Mouse (Mus musculus): Measurements from ENCODE around the gene Casq2. TPM values are rescaled to one million over a fixed set of nuclear protein-coding genes. Genes with fewer than 3 reads are reported as not detected.

Casq2 gene
- polyA plus RNA-seq, 1 experiment from 2014 or later = 15.5 TPM

- H3K27ac ChIP-seq (ENCODE audit: low read length) = no peak overlapping the region
- ATAC-seq (ENCODE audit: low read depth) = no peak
- no peak overlapping the region for H3K4me2 ChIP-seq (ENCODE audit: low read depth, low read length)
- no peak overlapping the region for H3K4me3 ChIP-seq (ENCODE audit: low read length)
- no peaks in the 10 kb centered on the region for H3K4me1 ChIP-seq (replicated peaks; ENCODE audit: control insufficient read depth, insufficient read depth, low read length)
- H3K27me3 ChIP-seq (ENCODE audit: control insufficient read depth, insufficient read depth, low read depth, low read length) = no peaks in the 10 kb centered on the region
- 74% methylated on average over 5 of the region's 5 CpGs for whole genome bisulfite sequencing
- H3K9ac ChIP-seq (ENCODE audit: low read length) = no peak overlapping the region
- H3K36me3 ChIP-seq (ENCODE audit: control insufficient read depth, insufficient read depth, low read length) = no peaks in the 10 kb centered on the region
- H3K9me3 ChIP-seq (ENCODE audit: control insufficient read depth, low read length) = no peaks in the 10 kb centered on the region
Measured at GRCm38 (mm10) chr3:102069686-102070085, 16.5 kb upstream of the Casq2 start.

GRCm38 (mm10) chr3:102070360-102070759 lies 15.9 kb upstream of the Casq2 start:
- Histone ChIP-seq H3K4me2 (ENCODE audit: low read depth, low read length) (no peak overlapping the region), H3K9me3 (ENCODE audit: control insufficient read depth, low read length) (no peaks in the 10 kb centered on the region), H3K4me1 (replicated peaks; ENCODE audit: control insufficient read depth, insufficient read depth, low read length) (no peaks in the 10 kb centered on the region), H3K27ac (ENCODE audit: low read length) (no peak overlapping the region), H3K9ac (ENCODE audit: low read length) (no peak overlapping the region), H3K27me3 (ENCODE audit: control insufficient read depth, insufficient read depth, low read depth, low read length) (no peaks in the 10 kb centered on the region), H3K36me3 (ENCODE audit: control insufficient read depth, insufficient read depth, low read length) (no peaks in the 10 kb centered on the region), H3K4me3 (ENCODE audit: low read length) (no peak overlapping the region)
- no peak for ATAC-seq (ENCODE audit: low read depth)
- 86% methylated on average over 7 of the region's 7 CpGs for WGBS

- Histone ChIP-seq H3K9ac (ENCODE audit: low read length) (no peak overlapping the region), H3K27ac (ENCODE audit: low read length) (no peak overlapping the region), H3K4me3 (ENCODE audit: low read length) (no peak overlapping the region), H3K9me3 (ENCODE audit: control insufficient read depth, low read length) (no peaks in the 10 kb centered on the region), H3K4me1 (replicated peaks; ENCODE audit: control insufficient read depth, insufficient read depth, low read length) (no peaks in the 10 kb centered on the region), H3K36me3 (ENCODE audit: control insufficient read depth, insufficient read depth, low read length) (no peaks in the 10 kb centered on the region), H3K4me2 (ENCODE audit: low read depth, low read length) (no peak overlapping the region), H3K27me3 (ENCODE audit: control insufficient read depth, insufficient read depth, low read depth, low read length) (no peaks in the 10 kb centered on the region)
- ATAC-seq (ENCODE audit: low read depth) = no peak
- WGBS = 97% methylated on average over 3 of the region's 3 CpGs
Measured at GRCm38 (mm10) chr3:102071016-102071415, 15.2 kb upstream of the Casq2 start.

- Histone ChIP-seq H3K4me3 (ENCODE audit: low read length) (no peak overlapping the region), H3K27me3 (ENCODE audit: control insufficient read depth, insufficient read depth, low read depth, low read length) (no peaks in the 10 kb centered on the region), H3K36me3 (ENCODE audit: control insufficient read depth, insufficient read depth, low read length) (no peaks in the 10 kb centered on the region), H3K4me2 (ENCODE audit: low read depth, low read length) (no peak overlapping the region), H3K27ac (ENCODE audit: low read length) (no peak overlapping the region), H3K9me3 (ENCODE audit: control insufficient read depth, low read length) (no peaks in the 10 kb centered on the region), H3K9ac (ENCODE audit: low read length) (no peak overlapping the region), H3K4me1 (replicated peaks; ENCODE audit: control insufficient read depth, insufficient read depth, low read length) (no peaks in the 10 kb centered on the region)
- 81% methylated on average over 2 of the region's 2 CpGs for whole genome bisulfite sequencing
- ATAC-seq (ENCODE audit: low read depth) = no peak
Measured at GRCm38 (mm10) chr3:102079413-102079812, 6.8 kb upstream of the Casq2 start.

- Histone ChIP-seq H3K9ac (ENCODE audit: low read length) (0 out of 2 replicates have a peak overlapping the region, but pooled peaks have one; percentile 1), H3K4me2 (ENCODE audit: low read depth, low read length) (no peak overlapping the region), H3K4me3 (ENCODE audit: low read length) (no peak overlapping the region), H3K36me3 (ENCODE audit: control insufficient read depth, insufficient read depth, low read length) (no peaks in the 10 kb centered on the region), H3K9me3 (ENCODE audit: control insufficient read depth, low read length) (no peaks in the 10 kb centered on the region), H3K27ac (ENCODE audit: low read length) (no peak overlapping the region), H3K27me3 (ENCODE audit: control insufficient read depth, insufficient read depth, low read depth, low read length) (peaks cover 1% of the 10 kb centered on the region; the same call in 1 of the 2 replicates), H3K4me1 (replicated peaks; ENCODE audit: control insufficient read depth, insufficient read depth, low read length) (no peaks in the 10 kb centered on the region)
- peak; percentile 85 for ATAC-seq (ENCODE audit: low read depth)
- WGBS = 16% methylated on average over 3 of the region's 3 CpGs
Measured at GRCm38 (mm10) chr3:102081862-102082261, 4.4 kb upstream of the Casq2 start.

- 38% methylated on average over 13 of the region's 13 CpGs for WGBS
- no peak overlapping the region for H3K4me2 ChIP-seq (ENCODE audit: low read depth, low read length)
- no peak for ATAC-seq (ENCODE audit: low read depth)
- H3K36me3 ChIP-seq (ENCODE audit: control insufficient read depth, insufficient read depth, low read length) = no peaks in the 10 kb centered on the region
- H3K9me3 ChIP-seq (ENCODE audit: control insufficient read depth, low read length) = no peaks in the 10 kb centered on the region
- no peak overlapping the region for H3K4me3 ChIP-seq (ENCODE audit: low read length)
- H3K4me1 ChIP-seq (replicated peaks; ENCODE audit: control insufficient read depth, insufficient read depth, low read length) = no peaks in the 10 kb centered on the region
- H3K27me3 ChIP-seq (ENCODE audit: control insufficient read depth, insufficient read depth, low read depth, low read length) = peaks cover 2% of the 10 kb centered on the region; the same call in 1 of the 2 replicates
- no peak overlapping the region for H3K9ac ChIP-seq (ENCODE audit: low read length)
- no peak overlapping the region for H3K27ac ChIP-seq (ENCODE audit: low read length)
Measured at GRCm38 (mm10) chr3:102083589-102084230, 2.5 kb upstream of the Casq2 start.

- H3K9me3 ChIP-seq (ENCODE audit: control insufficient read depth, low read length) = no peaks in the 10 kb centered on the region
- H3K27me3 ChIP-seq (ENCODE audit: control insufficient read depth, insufficient read depth, low read depth, low read length) = peaks cover 2% of the 10 kb centered on the region; the same call in 1 of the 2 replicates
- no peak for ATAC-seq (ENCODE audit: low read depth)
- H3K4me2 ChIP-seq (ENCODE audit: low read depth, low read length) = no peak overlapping the region
- 69% methylated on average over 13 of the region's 13 CpGs for WGBS
- no peak overlapping the region for H3K27ac ChIP-seq (ENCODE audit: low read length)
- no peak overlapping the region for H3K4me3 ChIP-seq (ENCODE audit: low read length)
- no peaks in the 10 kb centered on the region for H3K36me3 ChIP-seq (ENCODE audit: control insufficient read depth, insufficient read depth, low read length)
- H3K4me1 ChIP-seq (replicated peaks; ENCODE audit: control insufficient read depth, insufficient read depth, low read length) = no peaks in the 10 kb centered on the region
- H3K9ac ChIP-seq (ENCODE audit: low read length) = no peak overlapping the region
Measured at GRCm38 (mm10) chr3:102084833-102085491, 1.3 kb upstream of the Casq2 start.

- peak; percentile 41; the same call in 1 of the 2 replicates for ATAC-seq (ENCODE audit: low read depth)
- Histone ChIP-seq H3K4me1 (replicated peaks; ENCODE audit: control insufficient read depth, insufficient read depth, low read length) (no peaks in the 10 kb centered on the region), H3K27ac (ENCODE audit: low read length) (no peak overlapping the region), H3K9me3 (ENCODE audit: control insufficient read depth, low read length) (no peaks in the 10 kb centered on the region), H3K36me3 (ENCODE audit: control insufficient read depth, insufficient read depth, low read length) (no peaks in the 10 kb centered on the region), H3K9ac (ENCODE audit: low read length) (no peak overlapping the region), H3K4me2 (ENCODE audit: low read depth, low read length) (no peak overlapping the region), H3K27me3 (ENCODE audit: control insufficient read depth, insufficient read depth, low read depth, low read length) (peaks cover 2% of the 10 kb centered on the region; the same call in 1 of the 2 replicates), H3K4me3 (ENCODE audit: low read length) (no peak overlapping the region)
- WGBS = 33% methylated on average over 12 of the region's 12 CpGs
Measured at GRCm38 (mm10) chr3:102085719-102086118, 496 bp upstream of the Casq2 start.

GRCm38 (mm10) chr3:102094841-102095240 lies 8.6 kb downstream of the Casq2 start:
- ATAC-seq (ENCODE audit: low read depth) = no peak
- no peak overlapping the region for H3K4me3 ChIP-seq (ENCODE audit: low read length)
- no peak overlapping the region for H3K9ac ChIP-seq (ENCODE audit: low read length)
- WGBS = 88% methylated on average over 3 of the region's 3 CpGs
- H3K36me3 ChIP-seq (ENCODE audit: control insufficient read depth, insufficient read depth, low read length) = no peaks in the 10 kb centered on the region
- H3K27ac ChIP-seq (ENCODE audit: low read length) = no peak overlapping the region
- no peaks in the 10 kb centered on the region for H3K9me3 ChIP-seq (ENCODE audit: control insufficient read depth, low read length)
- no peaks in the 10 kb centered on the region for H3K27me3 ChIP-seq (ENCODE audit: control insufficient read depth, insufficient read depth, low read depth, low read length)
- no peaks in the 10 kb centered on the region for H3K4me1 ChIP-seq (replicated peaks; ENCODE audit: control insufficient read depth, insufficient read depth, low read length)
- no peak overlapping the region for H3K4me2 ChIP-seq (ENCODE audit: low read depth, low read length)
